In genomic region chr5:104052956-104053355, GRCm38 (mm10) we compare ENCODE assay signal across 9 mouse cellular contexts. TPM values are rescaled to one million over a fixed set of nuclear protein-coding genes. Genes with fewer than 3 reads are reported as not detected.
DNase-seq lines count a peak whose midpoint lies in the region; ATAC-seq and TF ChIP-seq lines count a peak whose summit lies in the region.
"Had no signal": no experiment of that assay in that cellular context is flagged by ENCODE, and none has a peak within 500 bp of the region (broad histone marks: within the 10 kb centered on the region; RNA-seq: fewer than 3 reads in every experiment).

No protein-coding gene starts in this region.

- WGBS in hindbrain, postnatal 0 days, result 55% methylated on average over 8 of the region's 8 CpGs
- 57% methylated on average over 8 of the region's 8 CpGs for WGBS in hindbrain, embryonic 13.5 days
- 64% methylated on average over 8 of the region's 8 CpGs for WGBS in kidney, embryonic 15.5 days
- WGBS in kidney, embryonic 16.5 days, result 72% methylated on average over 8 of the region's 8 CpGs

- H3K36me3 ChIP-seq in hindbrain, postnatal 0 days (ENCODE audit: insufficient read depth, low read length), result peaks cover 12% of the 10 kb centered on the region; the same call in 1 of the 2 replicates
- peaks cover 30% of the 10 kb centered on the region for H3K36me3 ChIP-seq in hindbrain, embryonic 13.5 days
- peaks cover 16% of the 10 kb centered on the region for H3K36me3 ChIP-seq in ES-E14 (ENCODE audit: control insufficient read depth, insufficient read depth, low read length, poor library complexity, severe bottlenecking)
- peaks cover 40% of the 10 kb centered on the region for H3K36me3 ChIP-seq in kidney, embryonic 15.5 days
- peaks cover 21% of the 10 kb centered on the region for H3K36me3 ChIP-seq in kidney, embryonic 16.5 days (ENCODE audit: insufficient read depth, low read length)

- H3K9me3 ChIP-seq in hindbrain, postnatal 0 days (ENCODE audit: low read length), result no peaks in the 10 kb centered on the region
- no peaks in the 10 kb centered on the region for H3K9me3 ChIP-seq in hindbrain, embryonic 13.5 days
- no peaks in the 10 kb centered on the region for H3K9me3 ChIP-seq in ES-E14 (ENCODE audit: control insufficient read depth, insufficient read depth, low read depth, low read length)
- H3K9me3 ChIP-seq in kidney, embryonic 15.5 days (replicated peaks), result no peaks in the 10 kb centered on the region
- no peaks in the 10 kb centered on the region for H3K9me3 ChIP-seq in kidney, embryonic 16.5 days (ENCODE audit: low read length)

- ATAC-seq in hindbrain, postnatal 0 days, result 0 out of 2 replicates have a peak, but pooled peaks have one; percentile 40
- ATAC-seq in hindbrain, embryonic 13.5 days (ENCODE audit: low FRiP score), result no peak
- ATAC-seq in erythroid progenitor cell, adult 5-6 weeks (replicated peaks; ENCODE audit: low FRiP score, poor library complexity, severe bottlenecking), result peak; percentile 74
- no peak for ATAC-seq in kidney, embryonic 15.5 days (replicated peaks; ENCODE audit: low FRiP score)
- no peak for ATAC-seq in kidney, embryonic 16.5 days (ENCODE audit: low FRiP score, low TSS enrichment)

- H3K4me1 ChIP-seq in hindbrain, postnatal 0 days (ENCODE audit: insufficient read depth, low read length), result no peaks in the 10 kb centered on the region
- peaks cover 4% of the 10 kb centered on the region; the same call in 1 of the 2 replicates for H3K4me1 ChIP-seq in hindbrain, embryonic 13.5 days (replicated peaks)
- H3K4me1 ChIP-seq in ES-E14 (ENCODE audit: control insufficient read depth in 2 of 2, insufficient read depth in 2 of 2, low read length in 2 of 2, poor library complexity in 1 of 2), result peaks cover 0 to 4% of the 10 kb centered on the region in 2 experiments; a peak in 2 of 4 replicates
- peaks cover 5% of the 10 kb centered on the region for H3K4me1 ChIP-seq in kidney, embryonic 15.5 days
- peaks cover 5% of the 10 kb centered on the region for H3K4me1 ChIP-seq in kidney, embryonic 16.5 days (ENCODE audit: insufficient read depth, low read length)

- in situ Hi-C loops in ES-E14 (cut with MboI; ENCODE audit: low sequenced_read_pairs in 2 of 2, unreplicated experiment in 2 of 2), result no loop called here

- TF ChIP-seq CTCF in hindbrain, postnatal 0 days (IDR thresholded peaks at IDR 0.05; ENCODE audit: low read depth), result peak; percentile 50

- no peak overlapping the region for H3K9ac ChIP-seq in hindbrain, postnatal 0 days (replicated peaks; ENCODE audit: low read length)
- no peak overlapping the region for H3K9ac ChIP-seq in hindbrain, embryonic 13.5 days
- no peak overlapping the region for H3K9ac ChIP-seq in ES-E14 (ENCODE audit: insufficient read depth, low read depth, low read length, poor library complexity, severe bottlenecking)
- H3K9ac ChIP-seq in kidney, embryonic 15.5 days, result no peak overlapping the region
- no peak overlapping the region for H3K9ac ChIP-seq in kidney, embryonic 16.5 days (replicated peaks; ENCODE audit: low read length)

- H3K27me3 ChIP-seq in hindbrain, postnatal 0 days (ENCODE audit: insufficient read depth, low read length), result no peaks in the 10 kb centered on the region
- no peaks in the 10 kb centered on the region for H3K27me3 ChIP-seq in hindbrain, embryonic 13.5 days
- no peaks in the 10 kb centered on the region for H3K27me3 ChIP-seq in kidney, embryonic 15.5 days
- H3K27me3 ChIP-seq in kidney, embryonic 16.5 days (ENCODE audit: insufficient read depth, low read length), result no peaks in the 10 kb centered on the region

- no peak overlapping the region for H3K4me2 ChIP-seq in hindbrain, postnatal 0 days (ENCODE audit: low read depth, low read length)
- no peak overlapping the region for H3K4me2 ChIP-seq in hindbrain, embryonic 13.5 days
- no peak overlapping the region for H3K4me2 ChIP-seq in kidney, embryonic 15.5 days
- no peak overlapping the region for H3K4me2 ChIP-seq in kidney, embryonic 16.5 days (replicated peaks; ENCODE audit: low read depth, low read length)

- DNase-seq in hindbrain, postnatal 0 days (ENCODE audit: low spot score), result no peak
- peak; percentile 68 for DNase-seq in ES-E14 (ENCODE audit: low read depth, low spot score)
- peak; percentile 58 for DNase-seq in naive thymus-derived CD4-positive, alpha-beta T cell, adult 2 months (ENCODE audit: low read depth)
- DNase-seq in left cerebral cortex, adult 9 months (ENCODE audit: low spot score in 2 of 2), result no peak

- no peak overlapping the region for H3K4me3 ChIP-seq in hindbrain, postnatal 0 days (ENCODE audit: low read length)
- H3K4me3 ChIP-seq in hindbrain, embryonic 13.5 days, result no peak overlapping the region
- H3K4me3 ChIP-seq in ES-E14 (ENCODE audit: insufficient read depth in 1 of 2, low read depth in 1 of 2, low read length in 2 of 2, poor library complexity in 1 of 2, severe bottlenecking in 1 of 2), result no peak overlapping the region
- H3K4me3 ChIP-seq in kidney, embryonic 15.5 days (replicated peaks), result no peak overlapping the region
- H3K4me3 ChIP-seq in kidney, embryonic 16.5 days (ENCODE audit: low read length), result no peak overlapping the region

- H3K27ac ChIP-seq in hindbrain, postnatal 0 days, result no peak overlapping the region
- no peak overlapping the region for H3K27ac ChIP-seq in hindbrain, embryonic 13.5 days
- no peak overlapping the region for H3K27ac ChIP-seq in ES-E14 (ENCODE audit: insufficient read depth, low read depth, low read length, poor library complexity, severe bottlenecking)
- no peak overlapping the region for H3K27ac ChIP-seq in kidney, embryonic 15.5 days
- H3K27ac ChIP-seq in kidney, embryonic 16.5 days (ENCODE audit: low read length), result no peak overlapping the region

TF ChIP-seq in ES-E14, 5 proteins besides CTCF, POLR2A, EP300 and RAD21:
- TF ChIP-seq CHD2 (IDR thresholded peaks at IDR 0.05; ENCODE audit: low read depth, low read length), result no peak

RNA-seq across cellular contexts. Expression of gene Nudt9, which starts 6.8 kb away (rescaled TPM):
- total RNA-seq in hindbrain, postnatal 0 days (2014; rRNA removed), result 54.9 and 59.1 TPM in 2 replicates
- polyA plus RNA-seq in hindbrain, postnatal 0 days (2015; fragmentation: Nextera tagmentation; extraction: Ambion mirVana), result 72.6 and 80.2 TPM in 2 replicates
- polyA plus RNA-seq in hindbrain, embryonic 13.5 days (2015; fragmentation: Nextera tagmentation; extraction: Ambion mirVana), result 67.0 and 70.4 TPM in 2 replicates
- 55.4 and 75.6 TPM in 2 replicates for total RNA-seq in ES-E14 (2012; rRNA removed)
- 51.6 and 69.9 TPM in 2 replicates for total RNA-seq in erythroid progenitor cell, adult 5-6 weeks (2015; ENCODE audit: low replicate concordance)
- total RNA-seq in erythroid progenitor cell, adult 5-6 weeks (2017; ENCODE audit: low replicate concordance), result 59.2 and 61.9 TPM in 2 replicates
- polyA plus RNA-seq in kidney, embryonic 15.5 days (2015; fragmentation: Nextera tagmentation; extraction: Ambion mirVana), result 59.9 and 64.1 TPM in 2 replicates
- 62.2 and 62.3 TPM in 2 replicates for polyA plus RNA-seq in kidney, embryonic 16.5 days (2015; fragmentation: Nextera tagmentation; extraction: Ambion mirVana)

RNA-seq across cellular contexts. Expression of gene Gm17660, which starts 24.5 kb away (rescaled TPM):
- total RNA-seq in hindbrain, postnatal 0 days (2014; rRNA removed), result 0.58 TPM in 1 of 2 replicates, not detected in the other
- 0.61 TPM in 1 of 2 replicates, not detected in the other for polyA plus RNA-seq in hindbrain, postnatal 0 days (2015; fragmentation: Nextera tagmentation; extraction: Ambion mirVana)
- not detected in 2 replicates for polyA plus RNA-seq in hindbrain, embryonic 13.5 days (2015; fragmentation: Nextera tagmentation; extraction: Ambion mirVana)
- not detected in 2 replicates for total RNA-seq in ES-E14 (2012; rRNA removed)
- not detected in 2 replicates for total RNA-seq in erythroid progenitor cell, adult 5-6 weeks (2015; ENCODE audit: low replicate concordance)
- not detected in 2 replicates for total RNA-seq in erythroid progenitor cell, adult 5-6 weeks (2017; ENCODE audit: low replicate concordance)
- polyA plus RNA-seq in kidney, embryonic 15.5 days (2015; fragmentation: Nextera tagmentation; extraction: Ambion mirVana), result 0.38 TPM in 1 of 2 replicates, not detected in the other
- polyA plus RNA-seq in kidney, embryonic 16.5 days (2015; fragmentation: Nextera tagmentation; extraction: Ambion mirVana), result not detected in 2 replicates
- total RNA-seq: left cerebral cortex, postnatal 10 days had no signal

RNA-seq across cellular contexts. Expression of gene Hsd17b11, which starts 31.2 kb away (rescaled TPM):
- total RNA-seq in hindbrain, postnatal 0 days (2014; rRNA removed), result 15.2 and 20.5 TPM in 2 replicates
- 4.5 and 5.4 TPM in 2 replicates for polyA plus RNA-seq in hindbrain, postnatal 0 days (2015; fragmentation: Nextera tagmentation; extraction: Ambion mirVana)
- polyA plus RNA-seq in hindbrain, embryonic 13.5 days (2015; fragmentation: Nextera tagmentation; extraction: Ambion mirVana), result 2.4 and 2.7 TPM in 2 replicates
- total RNA-seq in ES-E14 (2012; rRNA removed), result 45.6 and 78.4 TPM in 2 replicates
- 10.8 and 18.0 TPM in 2 replicates for total RNA-seq in erythroid progenitor cell, adult 5-6 weeks (2015; ENCODE audit: low replicate concordance)
- 4.7 and 9.0 TPM in 2 replicates for total RNA-seq in erythroid progenitor cell, adult 5-6 weeks (2017; ENCODE audit: low replicate concordance)
- polyA plus RNA-seq in kidney, embryonic 15.5 days (2015; fragmentation: Nextera tagmentation; extraction: Ambion mirVana), result 7.3 and 8.0 TPM in 2 replicates
- 6.2 and 7.9 TPM in 2 replicates for polyA plus RNA-seq in kidney, embryonic 16.5 days (2015; fragmentation: Nextera tagmentation; extraction: Ambion mirVana)

Comparison
In these comparisons a context has a peak if more than half of its experiments do, and no peak if none do; other contexts are left out.
1. ATAC-seq: peak in hindbrain, postnatal 0 days (single experiment) and erythroid progenitor cell, adult 5-6 weeks (single experiment); none in hindbrain, embryonic 13.5 days (single experiment), kidney, embryonic 15.5 days (single experiment) and kidney, embryonic 16.5 days (single experiment).
2. DNase-seq: peak in ES-E14 (single experiment) and naive thymus-derived CD4-positive, alpha-beta T cell, adult 2 months (single experiment); none in hindbrain, postnatal 0 days (single experiment) and left cerebral cortex, adult 9 months (0 of 2).